Comparison of ENCODE assay signal across 29 mouse cellular contexts in the genomic region with DNA sequence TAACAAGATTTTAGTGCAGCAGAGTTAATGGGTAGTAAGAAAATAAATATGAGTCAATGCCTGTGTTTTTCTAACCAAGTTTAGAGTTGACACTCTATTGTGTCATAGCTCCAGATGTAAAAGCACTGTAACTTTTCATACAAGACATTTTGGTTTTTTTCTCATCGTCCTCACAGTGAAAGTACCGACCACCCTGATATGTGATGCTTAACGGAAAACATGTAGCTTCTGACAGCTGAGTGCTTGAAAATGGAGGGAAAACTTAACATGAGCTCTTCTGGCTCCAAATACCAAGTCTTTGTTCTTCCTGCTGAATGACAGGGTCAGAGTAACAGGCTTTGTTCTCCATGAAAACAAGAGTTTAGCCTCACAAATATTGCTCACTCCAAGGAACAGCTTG.
DNase-seq lines count a peak whose midpoint lies in the region; ATAC-seq lines count a peak whose summit lies in the region.
"Had no signal": no experiment of that assay in that cellular context is flagged by ENCODE, and none has a peak within 500 bp of the region (broad histone marks: within the 10 kb centered on the region; RNA-seq: fewer than 3 reads in every experiment).

No protein-coding gene starts in this region.

- H3K4me2 ChIP-seq in hindbrain, embryonic 12.5 days (replicated peaks): no peak overlapping the region
- H3K4me2 ChIP-seq: heart, embryonic 12.5 days; intestine, embryonic 15.5 days; limb, embryonic 15.5 days; liver, embryonic 13.5 days; midbrain, embryonic 12.5 days; neural tube, embryonic 15.5 days had no signal

- WGBS in hindbrain, embryonic 10.5 days: 47% methylated on average over 3 of the region's 3 CpGs
- 52% methylated on average over 3 of the region's 3 CpGs for WGBS in hindbrain, embryonic 12.5 days

- no peak for ATAC-seq in hindbrain, embryonic 12.5 days (ENCODE audit: low FRiP score)
- ATAC-seq: hindbrain, postnatal 0 days; intestine, embryonic 15.5 days had no signal

- H3K4me3 ChIP-seq in hindbrain, embryonic 10.5 days: no peak overlapping the region
- no peak overlapping the region for H3K4me3 ChIP-seq in hindbrain, embryonic 12.5 days
- H3K4me3 ChIP-seq: gastrocnemius, adult 2 months; heart, adult 2 months; heart, embryonic 12.5 days; intestine, embryonic 15.5 days; limb, embryonic 15.5 days; liver, embryonic 13.5 days; midbrain, embryonic 12.5 days; neural tube, embryonic 15.5 days had no signal

- no peak overlapping the region for H3K9ac ChIP-seq in hindbrain, embryonic 12.5 days
- H3K9ac ChIP-seq: heart, embryonic 12.5 days; intestine, embryonic 15.5 days; limb, embryonic 15.5 days; liver, embryonic 13.5 days; midbrain, embryonic 12.5 days; neural tube, embryonic 15.5 days had no signal

- no peaks in the 10 kb centered on the region for H3K9me3 ChIP-seq in hindbrain, embryonic 10.5 days
- no peaks in the 10 kb centered on the region for H3K9me3 ChIP-seq in hindbrain, embryonic 12.5 days (replicated peaks)
- H3K9me3 ChIP-seq: G1E; heart, embryonic 12.5 days; intestine, embryonic 15.5 days; limb, embryonic 15.5 days; liver, embryonic 13.5 days; midbrain, embryonic 12.5 days; neural tube, embryonic 15.5 days had no signal

- peak; percentile 10 for DNase-seq in embryo, embryonic 10.5 days (ENCODE audit: low spot score)
- DNase-seq in embryo, embryonic 9.5 days (ENCODE audit: extremely low spot score): no peak
- DNase-seq in hindbrain, embryonic 10.5 days (ENCODE audit: low spot score): no peak
- DNase-seq in Muller cell, postnatal 12 days (ENCODE audit: inconsistent ontology term): peak; percentile 74
- DNase-seq in mesoderm, embryonic 11.5 days (ENCODE audit: low read depth, low spot score): peak; percentile 2
- DNase-seq in right cerebral cortex, adult 2 months (ENCODE audit: low spot score in 2 of 2): no peak
- no peak for DNase-seq in MN1 (ENCODE audit: low spot score)
- DNase-seq: adrenal gland, postnatal 14 days; cerebellum, adult 11-12 months; cerebellum, adult 9-11 months; gastrocnemius, adult 2 months; gastrocnemius, postnatal 36 days; heart, adult 2 months; heart, postnatal 4 days; kidney, adult 2 months; kidney, postnatal 4 days; liver, embryonic 13.5 days; lung, adult 18-20 months; lung, postnatal 14 days; right cerebral cortex, postnatal 25 days; thymus, postnatal 14 days had no signal

- no peaks in the 10 kb centered on the region for H3K36me3 ChIP-seq in hindbrain, embryonic 10.5 days
- no peaks in the 10 kb centered on the region for H3K36me3 ChIP-seq in hindbrain, embryonic 12.5 days
- H3K36me3 ChIP-seq: G1E; heart, embryonic 12.5 days; intestine, embryonic 15.5 days; limb, embryonic 15.5 days; liver, embryonic 13.5 days; midbrain, embryonic 12.5 days; neural tube, embryonic 15.5 days had no signal

- no peaks in the 10 kb centered on the region for H3K27me3 ChIP-seq in hindbrain, embryonic 10.5 days (ENCODE audit: insufficient read depth, poor library complexity, severe bottlenecking)
- no peaks in the 10 kb centered on the region for H3K27me3 ChIP-seq in hindbrain, embryonic 12.5 days
- H3K27me3 ChIP-seq: heart, embryonic 12.5 days; intestine, embryonic 15.5 days; limb, embryonic 15.5 days; liver, embryonic 13.5 days; midbrain, embryonic 12.5 days; neural tube, embryonic 15.5 days had no signal

- 0 out of 2 replicates have a peak, but pooled peaks cover 13% of the 10 kb centered on the region for H3K4me1 ChIP-seq in hindbrain, embryonic 10.5 days (replicated peaks)
- H3K4me1 ChIP-seq in hindbrain, embryonic 12.5 days: peaks cover 7% of the 10 kb centered on the region
- H3K4me1 ChIP-seq: heart, embryonic 12.5 days; intestine, embryonic 15.5 days; limb, embryonic 15.5 days; liver, embryonic 13.5 days; neural tube, embryonic 15.5 days had no signal

- peak overlapping the region; percentile 66; the same call in 1 of the 2 replicates for H3K27ac ChIP-seq in hindbrain, embryonic 10.5 days
- no peak overlapping the region for H3K27ac ChIP-seq in hindbrain, embryonic 12.5 days
- H3K27ac ChIP-seq: gastrocnemius, adult 2 months; heart, adult 2 months; hindbrain, postnatal 0 days; intestine, embryonic 15.5 days; limb, embryonic 15.5 days; liver, embryonic 13.5 days; midbrain, embryonic 12.5 days; neural tube, embryonic 15.5 days had no signal

Comparison
In these comparisons a context has a peak if more than half of its experiments do, and no peak if none do; other contexts are left out.
1. DNase-seq: peak in embryo, embryonic 10.5 days (single experiment), Muller cell, postnatal 12 days (single experiment) and mesoderm, embryonic 11.5 days (single experiment); none in embryo, embryonic 9.5 days (single experiment), hindbrain, embryonic 10.5 days (single experiment), right cerebral cortex, adult 2 months (0 of 2) and MN1 (single experiment).